Mouse (Mus musculus) bone marrow, adult 2 months (tissue): Measurements from ENCODE around the gene Slc22a8.

Experiments
- CTCF ChIP-seq: fragments of 200-500 bp; IDR thresholded peaks from 2 replicates; pipeline ENCODE4 v1.5.1; 2011; ENCODE audit warnings: low read length, control low read depth; ENCODE audit not compliant: control insufficient read depth, insufficient read depth
- POLR2A ChIP-seq: fragments of 200-500 bp; IDR thresholded peaks from 2 replicates; pipeline ENCODE4 v1.6.1; 2011; ENCODE audit warnings: low read depth, mild to moderate bottlenecking, control low read depth, low read length, borderline replicate concordance; ENCODE audit not compliant: control insufficient read depth

GRCm38 (mm10) chr19:8656341-8656740 lies 65.3 kb downstream of the Slc22a8 start:
- TF ChIP-seq CTCF (no peak), POLR2A (no peak)
